Mouse (Mus musculus): ENCODE measurements at regions not wholly inside any gene's neighbourhood (a gene's known extent, or its start where the extent isn't known, plus 50 kb on each side); places are given as distances from the start of the nearest gene placed in this dataset.
"Not testable (repeated sequence)": the region's sequence is repeated elsewhere in the genome, so short reads cannot be mapped to it uniquely, and the experiment has no call there.

- no peak for DNase-seq (ENCODE audit: low spot score)
Measured at GRCm38 (mm10) chr5:151733991-151734390, 82.9 kb upstream of the Rfc3 start.

DNA sequence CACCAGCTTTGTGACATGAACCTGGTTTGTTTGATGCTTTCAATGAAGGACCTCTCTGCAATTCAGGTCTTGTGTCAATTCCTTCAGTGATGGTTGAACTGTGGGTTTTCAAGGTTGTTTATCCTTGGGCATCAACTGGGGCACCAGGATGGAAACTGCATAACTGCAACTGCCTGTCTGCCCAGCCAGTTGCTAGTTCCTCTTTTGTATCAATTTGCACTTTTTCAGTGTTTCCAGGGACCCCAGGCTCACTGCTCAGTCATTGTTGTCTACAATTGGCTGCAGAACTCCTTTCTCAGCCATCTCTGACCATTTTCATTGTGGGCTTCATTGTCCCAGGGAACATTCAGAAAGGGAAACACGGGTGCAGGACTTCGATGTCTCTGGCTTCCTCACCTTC is 74.6 kb upstream of the Rfc3 start:
- DNase-seq (ENCODE audit: low spot score), result no peak

GRCm38 (mm10) chr5:151724403-151724802 is 73.4 kb upstream of the Rfc3 start:
- DNase-seq (ENCODE audit: low spot score), result not testable (repeated sequence)

DNA sequence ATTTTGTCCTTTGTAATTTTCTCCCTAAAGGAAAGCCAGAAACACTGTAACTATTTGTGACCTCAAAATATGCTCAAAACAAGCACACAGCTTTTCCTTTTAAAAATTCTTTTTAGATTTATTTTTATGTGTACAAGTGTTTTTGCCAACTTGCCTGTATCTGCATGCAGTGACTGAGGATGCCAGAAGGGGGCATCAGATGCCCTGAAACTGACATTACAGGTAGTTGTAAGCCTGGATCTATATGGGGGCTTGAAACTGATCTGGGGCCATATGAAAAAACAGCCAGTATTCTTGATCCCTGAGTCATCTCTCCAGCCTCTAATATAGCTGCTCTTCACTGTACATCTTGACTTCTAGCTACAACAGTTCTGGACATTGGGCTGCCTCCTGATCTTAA is 71.4 kb upstream of the Rfc3 start:
- DNase-seq (ENCODE audit: low spot score), result no peak

GRCm38 (mm10) chr5:151719757-151720156 is 68.7 kb upstream of the Rfc3 start:
- DNase-seq (ENCODE audit: low spot score), result not testable (repeated sequence)

- no peak for DNase-seq (ENCODE audit: low spot score)
Measured at GRCm38 (mm10) chr5:151717923-151718322, 66.9 kb upstream of the Rfc3 start.

- DNase-seq (ENCODE audit: low spot score), result peak; percentile 1
Measured at GRCm38 (mm10) chr5:151705226-151705625, 54.2 kb upstream of the Rfc3 start.

- DNase-seq (ENCODE audit: low spot score), result no peak
Measured at GRCm38 (mm10) chr5:151704049-151704448, 53.0 kb upstream of the Rfc3 start.
